Mouse (Mus musculus): Measurements from ENCODE around the gene Fhl3.

DNA sequence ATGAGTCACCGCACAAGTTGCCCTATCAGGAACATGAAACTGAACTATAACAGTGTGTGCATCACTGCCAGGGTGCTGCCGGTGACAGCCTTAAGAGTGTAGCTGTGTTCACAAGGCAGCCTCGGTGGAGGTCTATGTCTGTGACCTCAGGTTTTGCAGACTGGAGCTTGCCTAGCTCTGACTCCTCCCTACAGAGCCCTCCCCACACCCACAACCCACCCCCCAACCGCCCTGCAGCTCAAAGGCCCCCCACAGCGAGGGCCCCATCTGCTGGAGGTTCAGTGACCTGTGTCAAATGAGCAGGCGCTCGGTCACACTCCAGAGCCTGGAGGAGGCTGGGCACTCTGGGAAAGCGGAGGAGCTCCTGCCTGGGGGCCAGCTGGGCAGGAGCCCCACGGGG, 47.6 kb upstream of the Fhl3 start:
- no peak for TF ChIP-seq CTCF (IDR thresholded peaks at IDR 0.05; ENCODE audit: borderline replicate concordance, extremely low read depth, insufficient read depth, insufficient read length)
- no peak for TF ChIP-seq POLR2A (IDR thresholded peaks at IDR 0.05; ENCODE audit: borderline replicate concordance, extremely low read depth, insufficient read depth, insufficient read length, poor library complexity, severe bottlenecking)

All from brain, embryonic 14.5 days (tissue).